Mouse (Mus musculus) MEL (cell line): ENCODE measurements at regions not wholly inside any gene's neighbourhood (a gene's known extent, or its start where the extent isn't known, plus 50 kb on each side); places are given as distances from the start of the nearest gene placed in this dataset.

Experiments used
- EP300 ChIP-seq, 2 experiments: IDR thresholded peaks; 2 replicates each; pipeline ENCODE4 v1.6.1; 2011; ENCODE audit warnings: improper control_type of control experiment in 2 of 2, low read length in 2 of 2, low read depth in 1 of 2, mild to moderate bottlenecking in 1 of 2
- ETS1 ChIP-seq: IDR thresholded peaks from 2 replicates; pipeline ENCODE4 v1.6.1; 2012; ENCODE audit warnings: low read depth, mild to moderate bottlenecking, inconsistent platforms, low read length, improper control_type of control experiment, moderate library complexity
- GABPA ChIP-seq: IDR thresholded peaks from 2 replicates; pipeline ENCODE4 v1.6.1; 2012; ENCODE audit warnings: low read depth, mild to moderate bottlenecking, inconsistent platforms, low read length, improper control_type of control experiment, moderate library complexity
- MYC ChIP-seq: IDR thresholded peaks from 2 replicates; pipeline ENCODE4 v1.6.1; 2011; ENCODE audit warnings: low read depth, mild to moderate bottlenecking, low read length, improper control_type of control experiment, moderate library complexity
- TAL1 ChIP-seq: IDR thresholded peaks from 2 replicates; pipeline ENCODE4 v1.6.1; 2012; ENCODE audit warnings: mild to moderate bottlenecking, inconsistent platforms, low read length, moderate library complexity, mixed read lengths

DNA sequence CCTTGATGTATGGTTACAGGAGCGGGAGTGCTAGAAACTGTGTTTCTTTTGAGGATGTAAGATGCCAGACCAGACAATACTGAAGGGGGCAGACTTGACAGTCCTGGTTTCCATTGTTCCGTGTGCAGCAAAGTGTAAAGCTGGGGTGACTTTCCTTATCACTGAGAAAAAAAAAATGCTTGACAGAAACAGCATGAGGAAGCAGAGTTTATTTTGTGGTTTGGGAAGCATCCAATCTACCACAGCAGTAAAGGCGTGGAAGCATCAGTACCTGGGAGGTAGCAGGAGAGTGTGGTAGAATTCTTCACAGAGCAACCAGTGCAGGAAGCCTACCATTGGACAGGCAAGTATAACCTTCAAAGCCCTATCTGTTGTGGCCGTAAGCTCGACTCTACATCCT lies 322.3 kb downstream of the Mycn start:
- no peak for TF ChIP-seq GABPA
- TF ChIP-seq ETS1, result no peak; the same call in 1 of the 2 replicates
- no peak for TF ChIP-seq TAL1
- TF ChIP-seq EP300 (IDR thresholded peaks at IDR 0.05; ENCODE audit: low read depth in 1 of 2, low read length in 2 of 2), result peak; percentile 44 to 57
- no peak for TF ChIP-seq MYC
